Mouse (Mus musculus) neural tube, embryonic 12.5 days (tissue): ENCODE data around the gene Rad51b. TPM values are rescaled to one million over a fixed set of nuclear protein-coding genes. Genes with fewer than 3 reads are reported as not detected.

Source experiments
- ATAC-seq: fragments of 200-750 bp; cut with Nextera tagmentation; 2 replicates; pipeline ENCODE4 v1.8.0; 2017; ENCODE audit warnings: low read depth, mild to moderate bottlenecking, moderate TSS enrichment, moderate library complexity; ENCODE audit not compliant: low FRiP score
- H3K27ac ChIP-seq: fragments of 300-500 bp; sonication (generic); 2 replicates; pipeline ENCODE4 v1.5.1; 2016
- H3K27me3 ChIP-seq: fragments of 300-500 bp; sonication (generic); replicated peaks from 2 replicates; pipeline ENCODE4 v1.6.1; 2016; ENCODE audit warnings: mild to moderate bottlenecking
- H3K36me3 ChIP-seq: fragments of 300-500 bp; sonication (generic); 2 replicates; pipeline ENCODE4 v1.6.1; 2016; ENCODE audit warnings: mild to moderate bottlenecking
- H3K4me1 ChIP-seq: fragments of 300-500 bp; sonication (generic); 2 replicates; pipeline ENCODE4 v1.6.1; 2016
- H3K4me2 ChIP-seq: fragments of 300-500 bp; sonication (generic); replicated peaks from 2 replicates; pipeline ENCODE4 v1.6.1; 2016; ENCODE audit warnings: mild to moderate bottlenecking
- H3K4me3 ChIP-seq: fragments of 300-500 bp; sonication (generic); 2 replicates; pipeline ENCODE4 v1.5.1; 2016
- H3K9ac ChIP-seq: fragments of 300-500 bp; sonication (generic); 2 replicates; pipeline ENCODE4 v1.6.1; 2016; ENCODE audit warnings: mild to moderate bottlenecking
- H3K9me3 ChIP-seq: fragments of 300-500 bp; sonication (generic); 2 replicates; pipeline ENCODE4 v1.6.1; 2016; ENCODE audit warnings: mild to moderate bottlenecking
- WGBS: fragments of 180-500 bp; shearing (Covaris S2); methylation state at CpG from one replicate; pipeline ENCODE4 v1.1.7; 2016; 5-methylcytosine and 5-hydroxymethylcytosine counted together
- polyA plus RNA-seq: library from polyadenylated mRNA; unstranded; fragments of >200 nt; fragmentation: Nextera tagmentation; extraction: Ambion mirVana; gene quantifications from 2 replicates; pipeline ENCODE4 v1.2.1, GENCODE M21; 2016

Gene Rad51b
- polyA plus RNA-seq, 1 experiment from 2014 or later: 4.5 TPM

GRCm38 (mm10) chr12:79816241-79816640 is 519.2 kb downstream of the Rad51b start:
- Histone ChIP-seq H3K4me1 (peaks cover 16% of the 10 kb centered on the region), H3K9ac (no peak overlapping the region), H3K4me2 (no peak overlapping the region), H3K4me3 (no peak overlapping the region), H3K9me3 (no peaks in the 10 kb centered on the region), H3K36me3 (no peaks in the 10 kb centered on the region), H3K27ac (no peak overlapping the region), H3K27me3 (no peaks in the 10 kb centered on the region)
- WGBS: 27% methylated on average over 4 of the region's 4 CpGs
- no peak for ATAC-seq

- whole genome bisulfite sequencing: 71% methylated on average over 8 of the region's 8 CpGs
- no peaks in the 10 kb centered on the region for H3K27me3 ChIP-seq
- no peaks in the 10 kb centered on the region for H3K9me3 ChIP-seq
- H3K4me2 ChIP-seq: no peak overlapping the region
- no peak overlapping the region for H3K9ac ChIP-seq
- H3K27ac ChIP-seq: no peak overlapping the region
- H3K4me3 ChIP-seq: no peak overlapping the region
- no peak for ATAC-seq
- no peaks in the 10 kb centered on the region for H3K4me1 ChIP-seq
- H3K36me3 ChIP-seq: no peaks in the 10 kb centered on the region
These were observed 523.3 kb downstream of the Rad51b start for GRCm38 (mm10) chr12:79820228-79820958.

- no peak overlapping the region for H3K9ac ChIP-seq
- H3K36me3 ChIP-seq: no peaks in the 10 kb centered on the region
- ATAC-seq: no peak
- H3K4me3 ChIP-seq: no peak overlapping the region
- H3K4me2 ChIP-seq: no peak overlapping the region
- H3K27ac ChIP-seq: no peak overlapping the region
- H3K4me1 ChIP-seq: peaks cover 7% of the 10 kb centered on the region
- no peaks in the 10 kb centered on the region for H3K9me3 ChIP-seq
- WGBS: 83% methylated on average over 5 of the region's 5 CpGs
- no peaks in the 10 kb centered on the region for H3K27me3 ChIP-seq
These were observed 524.8 kb downstream of the Rad51b start for GRCm38 (mm10) chr12:79821901-79822300.

- H3K4me3 ChIP-seq: no peak overlapping the region
- no peak overlapping the region for H3K27ac ChIP-seq
- H3K27me3 ChIP-seq: no peaks in the 10 kb centered on the region
- no peaks in the 10 kb centered on the region for H3K9me3 ChIP-seq
- H3K9ac ChIP-seq: no peak overlapping the region
- peaks cover 7% of the 10 kb centered on the region for H3K4me1 ChIP-seq
- WGBS: 91% methylated on average over 2 of the region's 2 CpGs
- H3K36me3 ChIP-seq: no peaks in the 10 kb centered on the region
- H3K4me2 ChIP-seq: no peak overlapping the region
- no peak for ATAC-seq
These were observed 525.3 kb downstream of the Rad51b start for GRCm38 (mm10) chr12:79822401-79822800.

- H3K27me3 ChIP-seq: no peaks in the 10 kb centered on the region
- no peaks in the 10 kb centered on the region for H3K36me3 ChIP-seq
- peaks cover 7% of the 10 kb centered on the region for H3K4me1 ChIP-seq
- H3K9ac ChIP-seq: no peak overlapping the region
- H3K9me3 ChIP-seq: no peaks in the 10 kb centered on the region
- H3K4me3 ChIP-seq: no peak overlapping the region
- no peak overlapping the region for H3K27ac ChIP-seq
- H3K4me2 ChIP-seq: no peak overlapping the region; the same call in 1 of the 2 replicates
- WGBS: 15% methylated on average over 7 of the region's 7 CpGs
- no peak for ATAC-seq
These were observed 528.8 kb downstream of the Rad51b start for GRCm38 (mm10) chr12:79825922-79826321.

GRCm38 (mm10) chr12:79827233-79827692 is 530.2 kb downstream of the Rad51b start:
- Histone ChIP-seq H3K4me2 (no peak overlapping the region), H3K4me3 (no peak overlapping the region), H3K27ac (no peak overlapping the region), H3K36me3 (no peaks in the 10 kb centered on the region), H3K9me3 (no peaks in the 10 kb centered on the region), H3K4me1 (peaks cover 7% of the 10 kb centered on the region), H3K9ac (no peak overlapping the region), H3K27me3 (no peaks in the 10 kb centered on the region)
- whole genome bisulfite sequencing: 75% methylated on average over 5 of the region's 5 CpGs
- ATAC-seq: no peak

- Histone ChIP-seq H3K36me3 (no peaks in the 10 kb centered on the region), H3K9me3 (no peaks in the 10 kb centered on the region), H3K4me3 (no peak overlapping the region), H3K4me1 (peaks cover 7% of the 10 kb centered on the region), H3K4me2 (no peak overlapping the region), H3K27me3 (no peaks in the 10 kb centered on the region), H3K9ac (no peak overlapping the region), H3K27ac (no peak overlapping the region)
- 69% methylated on average over 4 of the region's 4 CpGs for WGBS
- no peak for ATAC-seq
These were observed 530.7 kb downstream of the Rad51b start for GRCm38 (mm10) chr12:79827735-79828134.

- H3K4me2 ChIP-seq: no peak overlapping the region
- no peaks in the 10 kb centered on the region for H3K9me3 ChIP-seq
- WGBS: 18% methylated on average over 1 of the region's 1 CpGs
- H3K36me3 ChIP-seq: no peaks in the 10 kb centered on the region
- no peak for ATAC-seq
- no peaks in the 10 kb centered on the region for H3K27me3 ChIP-seq
- no peak overlapping the region for H3K4me3 ChIP-seq
- H3K27ac ChIP-seq: no peak overlapping the region
- H3K9ac ChIP-seq: no peak overlapping the region
- H3K4me1 ChIP-seq: peaks cover 7% of the 10 kb centered on the region
These were observed 533.6 kb downstream of the Rad51b start for GRCm38 (mm10) chr12:79830686-79831085.

GRCm38 (mm10) chr12:79832611-79833010 is 535.5 kb downstream of the Rad51b start:
- H3K4me2 ChIP-seq: no peak overlapping the region
- H3K9ac ChIP-seq: no peak overlapping the region
- H3K27ac ChIP-seq: no peak overlapping the region
- no peaks in the 10 kb centered on the region for H3K27me3 ChIP-seq
- H3K4me3 ChIP-seq: no peak overlapping the region
- ATAC-seq: no peak
- no peaks in the 10 kb centered on the region for H3K36me3 ChIP-seq
- 93% methylated on average over 6 of the region's 6 CpGs for WGBS
- no peaks in the 10 kb centered on the region for H3K9me3 ChIP-seq
- H3K4me1 ChIP-seq: peaks cover 2% of the 10 kb centered on the region; the same call in 1 of the 2 replicates

- 95% methylated on average over 8 of the region's 8 CpGs for WGBS
- Histone ChIP-seq H3K27me3 (no peaks in the 10 kb centered on the region), H3K27ac (no peak overlapping the region), H3K9me3 (no peaks in the 10 kb centered on the region), H3K4me2 (no peak overlapping the region), H3K4me3 (no peak overlapping the region), H3K36me3 (no peaks in the 10 kb centered on the region), H3K4me1 (peaks cover 31% of the 10 kb centered on the region), H3K9ac (no peak overlapping the region)
- no peak for ATAC-seq
These were observed 538.4 kb downstream of the Rad51b start for GRCm38 (mm10) chr12:79835521-79835920.

- no peaks in the 10 kb centered on the region for H3K27me3 ChIP-seq
- ATAC-seq: no peak
- WGBS: 44% methylated on average over 6 of the region's 6 CpGs
- H3K4me1 ChIP-seq: peaks cover 45% of the 10 kb centered on the region
- H3K4me2 ChIP-seq: no peak overlapping the region
- no peaks in the 10 kb centered on the region for H3K9me3 ChIP-seq
- H3K9ac ChIP-seq: no peak overlapping the region
- no peak overlapping the region for H3K27ac ChIP-seq
- H3K36me3 ChIP-seq: no peaks in the 10 kb centered on the region
- no peak overlapping the region for H3K4me3 ChIP-seq
These were observed 541.3 kb downstream of the Rad51b start for GRCm38 (mm10) chr12:79838181-79838961.

GRCm38 (mm10) chr12:79839096-79839941 is 542.2 kb downstream of the Rad51b start:
- Histone ChIP-seq H3K9me3 (no peaks in the 10 kb centered on the region), H3K27ac (no peak overlapping the region), H3K36me3 (no peaks in the 10 kb centered on the region), H3K4me3 (no peak overlapping the region), H3K4me1 (peaks cover 54% of the 10 kb centered on the region), H3K4me2 (no peak overlapping the region), H3K9ac (no peak overlapping the region), H3K27me3 (no peaks in the 10 kb centered on the region)
- ATAC-seq: no peak
- WGBS: 36% methylated on average over 12 of the region's 12 CpGs
